Comparison of ENCODE assay signal across 21 mouse cellular contexts in the genomic region with DNA sequence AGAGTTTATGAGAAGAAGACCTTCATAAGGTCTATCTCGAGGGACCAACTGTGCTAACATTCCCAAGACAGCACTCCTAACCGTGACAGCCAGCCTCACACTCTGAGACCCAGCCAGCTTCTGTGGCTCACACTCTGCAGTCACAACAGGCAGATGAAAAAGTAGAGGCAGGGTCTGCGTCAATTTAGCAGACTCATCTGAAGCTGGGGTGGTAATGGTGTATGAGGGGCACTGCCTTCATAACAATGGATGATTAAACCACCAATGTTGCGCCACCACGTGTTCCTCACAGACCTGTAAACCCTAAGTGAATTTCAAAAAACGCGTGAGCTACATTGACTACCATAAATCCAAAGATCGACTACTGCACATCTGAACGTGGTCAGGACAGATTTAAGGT. TPM values are rescaled to one million over a fixed set of nuclear protein-coding genes. Genes with fewer than 3 reads are reported as not detected.
DNase-seq lines count a peak whose midpoint lies in the region; ATAC-seq and TF ChIP-seq lines count a peak whose summit lies in the region.
"Had no signal": no experiment of that assay in that cellular context is flagged by ENCODE, and none has a peak within 500 bp of the region (broad histone marks: within the 10 kb centered on the region; RNA-seq: fewer than 3 reads in every experiment).

No protein-coding gene starts in this region.

- no peak for TF ChIP-seq CTCF in forebrain, postnatal 0 days (IDR thresholded peaks at IDR 0.05; ENCODE audit: low read depth)

- H3K36me3 ChIP-seq in embryonic facial prominence, embryonic 10.5 days (replicated peaks), result no peaks in the 10 kb centered on the region
- H3K36me3 ChIP-seq in intestine, embryonic 15.5 days, result no peaks in the 10 kb centered on the region
- H3K36me3 ChIP-seq in limb, embryonic 15.5 days, result no peaks in the 10 kb centered on the region
- no peaks in the 10 kb centered on the region for H3K36me3 ChIP-seq in forebrain, postnatal 0 days (ENCODE audit: insufficient read depth)
- H3K36me3 ChIP-seq: forebrain, embryonic 10.5 days; heart, embryonic 13.5 days; midbrain, embryonic 15.5 days had no signal

- peak overlapping the region; percentile 33; the same call in 1 of the 2 replicates for H3K4me3 ChIP-seq in embryonic facial prominence, embryonic 10.5 days
- peak overlapping the region; percentile 32 for H3K4me3 ChIP-seq in intestine, embryonic 15.5 days (replicated peaks)
- H3K4me3 ChIP-seq in limb, embryonic 15.5 days, result peak overlapping the region; percentile 22
- H3K4me3 ChIP-seq in forebrain, postnatal 0 days (ENCODE audit: low read depth, low read length), result no peak overlapping the region
- H3K4me3 ChIP-seq: forebrain, embryonic 10.5 days; heart, embryonic 13.5 days; midbrain, embryonic 15.5 days had no signal

- peaks cover 14% of the 10 kb centered on the region for H3K4me1 ChIP-seq in embryonic facial prominence, embryonic 10.5 days
- H3K4me1 ChIP-seq in intestine, embryonic 15.5 days (replicated peaks), result 0 out of 2 replicates have a peak, but pooled peaks cover 7% of the 10 kb centered on the region
- H3K4me1 ChIP-seq in limb, embryonic 15.5 days, result peaks cover 13% of the 10 kb centered on the region
- no peaks in the 10 kb centered on the region; the same call in 1 of the 2 replicates for H3K4me1 ChIP-seq in forebrain, postnatal 0 days (ENCODE audit: insufficient read depth)

- DNase-seq in kidney, adult 18-20 months, result peak; percentile 53
- DNase-seq in kidney, postnatal 10 days, result no peak
- DNase-seq in embryonic facial prominence, embryonic 10.5 days (ENCODE audit: low spot score), result no peak
- no peak for DNase-seq in forebrain, postnatal 0 days
- DNase-seq in layer of hippocampus, adult 18-20 months (ENCODE audit: low spot score in 2 of 2), result no peak
- DNase-seq: adrenal gland, postnatal 36 days; cerebellum, postnatal 10 days; heart, postnatal 4 days; layer of hippocampus, adult 9-11 months; right cerebral cortex, postnatal 14 days; thymus, postnatal 25 days had no signal

- H3K9me3 ChIP-seq in embryonic facial prominence, embryonic 10.5 days, result no peaks in the 10 kb centered on the region
- no peaks in the 10 kb centered on the region for H3K9me3 ChIP-seq in intestine, embryonic 15.5 days
- H3K9me3 ChIP-seq in limb, embryonic 15.5 days, result no peaks in the 10 kb centered on the region
- H3K9me3 ChIP-seq in forebrain, postnatal 0 days (ENCODE audit: low read length), result no peaks in the 10 kb centered on the region
- H3K9me3 ChIP-seq: forebrain, embryonic 10.5 days; heart, embryonic 13.5 days; midbrain, embryonic 15.5 days had no signal

- ATAC-seq in intestine, embryonic 15.5 days, result no peak
- ATAC-seq in limb, embryonic 15.5 days (ENCODE audit: insufficient number of reproducible peaks, low FRiP score, low TSS enrichment, low read depth), result no peak
- ATAC-seq in forebrain, postnatal 0 days, result no peak
- no peak for ATAC-seq in megakaryocyte progenitor cell, adult 5-6 weeks (replicated peaks; ENCODE audit: poor library complexity)
- ATAC-seq: activated CD4-positive, CD25-positive, alpha-beta regulatory T cell, adult 4 months; midbrain, embryonic 15.5 days had no signal

- H3K4me2 ChIP-seq in intestine, embryonic 15.5 days (replicated peaks), result peak overlapping the region; percentile 39
- H3K4me2 ChIP-seq in limb, embryonic 15.5 days, result 0 out of 2 replicates have a peak overlapping the region, but pooled peaks have one; percentile 7
- no peak overlapping the region for H3K4me2 ChIP-seq in forebrain, postnatal 0 days (ENCODE audit: low read depth)
- H3K4me2 ChIP-seq: heart, embryonic 13.5 days; midbrain, embryonic 15.5 days had no signal

- H3K9ac ChIP-seq in intestine, embryonic 15.5 days, result peak overlapping the region; percentile 22; the same call in 1 of the 2 replicates
- no peak overlapping the region for H3K9ac ChIP-seq in limb, embryonic 15.5 days
- no peak overlapping the region for H3K9ac ChIP-seq in forebrain, postnatal 0 days
- H3K9ac ChIP-seq: heart, embryonic 13.5 days; liver, embryonic 14.5 days; midbrain, embryonic 15.5 days had no signal

- H3K27ac ChIP-seq in embryonic facial prominence, embryonic 10.5 days (replicated peaks), result no peak overlapping the region
- H3K27ac ChIP-seq in intestine, embryonic 15.5 days, result peak overlapping the region; percentile 65
- no peak overlapping the region for H3K27ac ChIP-seq in limb, embryonic 15.5 days
- H3K27ac ChIP-seq in forebrain, postnatal 0 days (ENCODE audit: low read depth, low read length), result no peak overlapping the region
- H3K27ac ChIP-seq: forebrain, embryonic 10.5 days; heart, embryonic 13.5 days; liver, embryonic 14.5 days; macrophage; midbrain, embryonic 15.5 days had no signal

- H3K27me3 ChIP-seq in embryonic facial prominence, embryonic 10.5 days (replicated peaks; ENCODE audit: low read depth, poor library complexity, severe bottlenecking), result peaks cover 60% of the 10 kb centered on the region
- H3K27me3 ChIP-seq in intestine, embryonic 15.5 days (replicated peaks), result peaks cover 18% of the 10 kb centered on the region
- peaks cover 36% of the 10 kb centered on the region for H3K27me3 ChIP-seq in limb, embryonic 15.5 days
- peaks cover 27% of the 10 kb centered on the region for H3K27me3 ChIP-seq in forebrain, postnatal 0 days (ENCODE audit: insufficient read depth, low read length)

- WGBS in embryonic facial prominence, embryonic 10.5 days, result 51% methylated on average over 9 of the region's 9 CpGs
- 32% methylated on average over 9 of the region's 9 CpGs for WGBS in intestine, embryonic 15.5 days
- 36% methylated on average over 9 of the region's 9 CpGs for WGBS in limb, embryonic 15.5 days
- WGBS in forebrain, postnatal 0 days, result 59% methylated on average over 9 of the region's 9 CpGs

RNA-seq across cellular contexts. Expression of a gene that starts 2.1 kb away (rescaled TPM):
- 20.2 and 22.7 TPM in 2 replicates for polyA plus RNA-seq in embryonic facial prominence, embryonic 10.5 days (2016; fragmentation: Nextera tagmentation; extraction: Ambion mirVana)
- 45.1 and 46.1 TPM in 2 replicates for polyA plus RNA-seq in intestine, embryonic 15.5 days (2015; fragmentation: Nextera tagmentation; extraction: Ambion mirVana)
- polyA plus RNA-seq in limb, embryonic 15.5 days (2015; fragmentation: Nextera tagmentation; extraction: Ambion mirVana), result 20.9 and 24.4 TPM in 2 replicates
- total RNA-seq in forebrain, postnatal 0 days (2014; rRNA removed), result not detected in 2 replicates
- not detected in 2 replicates for polyA plus RNA-seq in forebrain, postnatal 0 days (2015; fragmentation: Nextera tagmentation; extraction: Ambion mirVana)
- total RNA-seq in megakaryocyte progenitor cell, adult 5-6 weeks (2015), result not detected in 2 replicates
- not detected in 2 replicates for total RNA-seq in megakaryocyte progenitor cell, adult 5-6 weeks (2017)
- total RNA-seq in layer of hippocampus, adult 18-20 months (2021), result under 1 TPM; 0.51 to 0.52 TPM
- total RNA-seq: adrenal gland, postnatal 36 days; granulocyte monocyte progenitor cell, adult 5-6 weeks; heart, postnatal 4 days had no signal
- polyA plus RNA-seq: activated CD4-positive, CD25-positive, alpha-beta regulatory T cell, adult 4 months; macrophage; midbrain, embryonic 15.5 days had no signal

Comparison
In these comparisons a context has a peak if more than half of its experiments do, and no peak if none do; other contexts are left out.
1. RNA of a gene that starts 2.1 kb away (polyA plus RNA-seq): 45.1 to 46.1 TPM in intestine, embryonic 15.5 days, 20.9 to 24.4 TPM in limb, embryonic 15.5 days and 20.2 to 22.7 TPM in embryonic facial prominence, embryonic 10.5 days; not detected in forebrain, postnatal 0 days; every median in the first group is over 10 times any median in the second.